Mouse (Mus musculus) stomach, postnatal 0 days (tissue): ENCODE results near the gene Nfia. TPM values are rescaled to one million over a fixed set of nuclear protein-coding genes. Genes with fewer than 3 reads are reported as not detected.

Experiments
- ATAC-seq: fragments of 200-750 bp; cut with Nextera tagmentation; 2 replicates; pipeline ENCODE4 v1.8.0; 2017; ENCODE audit not compliant: low FRiP score, low TSS enrichment
- DNase-seq: peaks from one replicate; pipeline ENCODE4 v3.0.0-alpha.2; 2016; ENCODE audit warnings: low spot score
- H3K27ac ChIP-seq: fragments of 300-500 bp; sonication (generic); replicated peaks from 2 replicates; pipeline ENCODE4 v1.5.1; 2014; ENCODE audit warnings: mild to moderate bottlenecking, control low read depth
- H3K27me3 ChIP-seq: fragments of 300-500 bp; sonication (generic); 2 replicates; pipeline ENCODE4 v1.6.1; 2014; ENCODE audit warnings: low read length; ENCODE audit not compliant: control insufficient read depth, insufficient read depth
- H3K36me3 ChIP-seq: fragments of 300-500 bp; sonication (generic); 2 replicates; pipeline ENCODE4 v1.6.1; 2014; ENCODE audit warnings: low read length, mixed read lengths; ENCODE audit not compliant: control insufficient read depth, insufficient read depth
- H3K4me1 ChIP-seq: fragments of 300-500 bp; sonication (generic); replicated peaks from 2 replicates; pipeline ENCODE4 v1.6.1; 2014; ENCODE audit warnings: antibody characterized with exemption; ENCODE audit not compliant: control insufficient read depth, insufficient read depth
- H3K4me2 ChIP-seq: fragments of 300-500 bp; sonication (generic); replicated peaks from 2 replicates; pipeline ENCODE4 v1.6.1; 2014; ENCODE audit warnings: low read depth, mild to moderate bottlenecking, control low read depth, moderate library complexity
- H3K4me3 ChIP-seq: fragments of 300-500 bp; sonication (generic); 2 replicates; pipeline ENCODE4 v1.5.1; 2014; ENCODE audit warnings: low read depth, low read length, control low read depth
- H3K9ac ChIP-seq: fragments of 300-500 bp; sonication (generic); 2 replicates; pipeline ENCODE4 v1.6.1; 2014; ENCODE audit warnings: mild to moderate bottlenecking, low read length, control low read depth, mixed read lengths
- H3K9me3 ChIP-seq: fragments of 300-500 bp; sonication (generic); 2 replicates; pipeline ENCODE4 v1.6.1; 2016; ENCODE audit warnings: low read length; ENCODE audit not compliant: control insufficient read depth
- CTCF ChIP-seq: IDR thresholded peaks from 2 replicates; pipeline ENCODE4 v1.5.1; 2016; ENCODE audit warnings: antibody characterized with exemption, low read depth, mild to moderate bottlenecking, moderate library complexity
- EP300 ChIP-seq: optimal IDR thresholded peaks from 2 replicates; pipeline ENCODE3; 2016; ENCODE audit warnings: antibody characterized with exemption
- WGBS: fragments of 180-500 bp; shearing (Covaris S2); extraction: QIAGEN DNeasy Blood & Tissue Kit; methylation state at CpG from one replicate; pipeline ENCODE4 v1.1.7; 2014; 5-methylcytosine and 5-hydroxymethylcytosine counted together
- polyA plus RNA-seq: library from polyadenylated mRNA; unstranded; fragments of >200 nt; fragmentation: Nextera tagmentation; extraction: Ambion mirVana; gene quantifications from 2 replicates; pipeline ENCODE4 v1.2.1, GENCODE M21; 2015

Gene Nfia
- polyA plus RNA-seq, 1 experiment from 2014 or later, result 26.0 TPM

- Histone ChIP-seq H3K4me3 (no peak overlapping the region), H3K9me3 (no peaks in the 10 kb centered on the region), H3K27ac (no peak overlapping the region), H3K4me1 (no peaks in the 10 kb centered on the region), H3K9ac (no peak overlapping the region), H3K4me2 (no peak overlapping the region), H3K27me3 (no peaks in the 10 kb centered on the region), H3K36me3 (no peaks in the 10 kb centered on the region)
- ATAC-seq (no peak), DNase-seq (no peak)
- TF ChIP-seq EP300 (no peak), CTCF (no peak)
- 86% methylated on average over 9 of the region's 9 CpGs for WGBS
Measured at GRCm38 (mm10) chr4:97880120-97881055, 107.9 kb downstream of the Nfia start.

GRCm38 (mm10) chr4:97885574-97885973 lies 113.0 kb downstream of the Nfia start:
- Histone ChIP-seq H3K27me3 (no peaks in the 10 kb centered on the region), H3K36me3 (no peaks in the 10 kb centered on the region), H3K4me1 (no peaks in the 10 kb centered on the region), H3K9ac (no peak overlapping the region), H3K4me2 (no peak overlapping the region), H3K27ac (no peak overlapping the region), H3K9me3 (no peaks in the 10 kb centered on the region), H3K4me3 (no peak overlapping the region)
- no peak for TF ChIP-seq CTCF
- TF ChIP-seq EP300, result no peak
- ATAC-seq, result no peak
- DNase-seq, result no peak
- 55% methylated on average over 5 of the region's 5 CpGs for WGBS

- H3K36me3 ChIP-seq, result no peaks in the 10 kb centered on the region
- no peak overlapping the region for H3K27ac ChIP-seq
- WGBS, result 91% methylated on average over 5 of the region's 5 CpGs
Measured at GRCm38 (mm10) chr4:97886220-97886619, 113.7 kb downstream of the Nfia start.

GRCm38 (mm10) chr4:97887228-97887627 lies 114.7 kb downstream of the Nfia start:
- WGBS, result 59% methylated on average over 1 of the region's 1 CpGs
- Histone ChIP-seq H3K9ac (no peak overlapping the region), H3K4me1 (no peaks in the 10 kb centered on the region), H3K27me3 (no peaks in the 10 kb centered on the region), H3K27ac (no peak overlapping the region), H3K4me2 (no peak overlapping the region), H3K36me3 (no peaks in the 10 kb centered on the region), H3K4me3 (no peak overlapping the region), H3K9me3 (no peaks in the 10 kb centered on the region)
- TF ChIP-seq EP300 (no peak), CTCF (no peak)
- ATAC-seq, result no peak
- no peak for DNase-seq

More at GRCm38 (mm10) chr4:97886220-97886619, 113.7 kb downstream of the Nfia start:
- no peak for ATAC-seq
- Histone ChIP-seq H3K9me3 (no peaks in the 10 kb centered on the region), H3K4me1 (no peaks in the 10 kb centered on the region), H3K9ac (no peak overlapping the region), H3K4me2 (no peak overlapping the region), H3K27me3 (no peaks in the 10 kb centered on the region), H3K4me3 (no peak overlapping the region)
- no peak for TF ChIP-seq CTCF
- no peak for TF ChIP-seq EP300
- no peak for DNase-seq

GRCm38 (mm10) chr4:97891063-97891462 lies 118.5 kb downstream of the Nfia start:
- Histone ChIP-seq H3K4me1 (no peaks in the 10 kb centered on the region), H3K4me2 (no peak overlapping the region), H3K36me3 (no peaks in the 10 kb centered on the region), H3K9me3 (no peaks in the 10 kb centered on the region), H3K27ac (no peak overlapping the region), H3K4me3 (no peak overlapping the region), H3K27me3 (no peaks in the 10 kb centered on the region), H3K9ac (no peak overlapping the region)
- TF ChIP-seq EP300, result no peak
- TF ChIP-seq CTCF, result no peak
- DNase-seq (no peak), ATAC-seq (no peak)
- 76% methylated on average over 3 of the region's 3 CpGs for WGBS

- Histone ChIP-seq H3K9me3 (no peaks in the 10 kb centered on the region), H3K4me2 (no peak overlapping the region), H3K27ac (no peak overlapping the region), H3K4me1 (no peaks in the 10 kb centered on the region), H3K27me3 (no peaks in the 10 kb centered on the region), H3K36me3 (no peaks in the 10 kb centered on the region), H3K4me3 (no peak overlapping the region), H3K9ac (no peak overlapping the region)
- TF ChIP-seq EP300, result no peak
- TF ChIP-seq CTCF, result no peak
- DNase-seq (no peak), ATAC-seq (no peak)
- 82% methylated on average over 1 of the region's 1 CpGs for WGBS
Measured at GRCm38 (mm10) chr4:97891611-97892010, 119.1 kb downstream of the Nfia start.
